Mouse (Mus musculus) brain, embryonic 14.5 days (tissue): ENCODE results near the gene Zar1.

Source experiments
- CTCF ChIP-seq: fragments of 200-500 bp; IDR thresholded peaks from 2 replicates; pipeline ENCODE4 v1.5.1; 2012; ENCODE audit warnings: inconsistent platforms, mild to moderate bottlenecking, moderate library complexity, borderline replicate concordance; ENCODE audit not compliant: insufficient read depth, insufficient read length; ENCODE audit errors: extremely low read depth
- POLR2A ChIP-seq: fragments of 200-500 bp; IDR thresholded peaks from 2 replicates; pipeline ENCODE4 v1.6.1; 2012; ENCODE audit warnings: mild to moderate bottlenecking, inconsistent platforms, borderline replicate concordance; ENCODE audit not compliant: poor library complexity, insufficient read depth, insufficient read length, severe bottlenecking; ENCODE audit errors: extremely low read depth

DNA sequence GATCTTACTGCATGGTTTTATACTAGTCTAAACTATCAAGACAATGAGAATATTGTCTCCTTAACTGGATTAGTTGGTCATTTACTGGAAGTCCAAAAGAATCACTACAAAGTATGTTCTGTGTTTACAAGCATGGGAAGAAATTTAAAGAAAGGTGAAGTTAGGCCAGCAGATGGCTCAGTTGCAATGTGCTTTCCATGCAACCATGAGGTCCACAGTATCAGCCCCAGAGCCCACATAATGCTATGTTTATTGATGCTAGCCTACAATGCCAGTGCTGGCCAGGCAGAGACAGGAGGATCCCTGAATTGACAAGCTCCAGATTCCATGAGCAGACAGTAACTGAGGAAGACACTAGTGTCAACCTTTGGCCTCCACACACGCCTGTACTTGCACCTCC lies 40.0 kb upstream of the Zar1 start:
- TF ChIP-seq CTCF (no peak), POLR2A (no peak)
